Mouse (Mus musculus) myocyte (in vitro differentiated cells): Measurements from ENCODE around the gene Dner. TPM values are rescaled to one million over a fixed set of nuclear protein-coding genes. Genes with fewer than 3 reads are reported as not detected.

Source experiments
- H3K27me3 ChIP-seq: one replicate; pipeline ENCODE4 v1.6.1; 2011; ENCODE audit not compliant: control insufficient read depth, insufficient read depth, insufficient read length
- H3K36me3 ChIP-seq: one replicate; pipeline ENCODE4 v1.6.1; 2011; ENCODE audit not compliant: control insufficient read depth, insufficient read depth
- H3K4me2 ChIP-seq: one replicate; pipeline ENCODE4 v1.6.1; 2011; ENCODE audit warnings: low read depth, control low read depth
- H3K4me3 ChIP-seq: one replicate; pipeline ENCODE4 v1.5.1; 2011; ENCODE audit warnings: mild to moderate bottlenecking, control low read depth, moderate library complexity
- H3K79me2 ChIP-seq: one replicate; pipeline ENCODE4 v1.6.1; 2011; ENCODE audit not compliant: control insufficient read depth, insufficient read depth
- H3ac ChIP-seq: one replicate; pipeline ENCODE4 v1.6.1; 2011; ENCODE audit not compliant: control insufficient read depth, insufficient read length
- CEBPB ChIP-seq: IDR thresholded peaks from 2 replicates; pipeline ENCODE4 v1.6.1; 2011; ENCODE audit warnings: mild to moderate bottlenecking, moderate library complexity; ENCODE audit not compliant: poor library complexity, insufficient read depth, severe bottlenecking
- E2F4 ChIP-seq: IDR thresholded peaks from one replicate; pipeline ENCODE4 v1.6.1; 2011; ENCODE audit warnings: mild to moderate bottlenecking, control low read depth, moderate library complexity; ENCODE audit not compliant: insufficient read depth
- MAX ChIP-seq: IDR thresholded peaks from one replicate; pipeline ENCODE4 v1.6.1; 2011; ENCODE audit warnings: low read depth, mild to moderate bottlenecking, control low read depth
- MYOD1 ChIP-seq, 3 experiments: IDR thresholded peaks; one replicate each; pipeline ENCODE4 v1.6.1; 2011; ENCODE audit warnings: control low read depth in 2 of 3, low read depth in 2 of 3, mild to moderate bottlenecking in 2 of 3, moderate library complexity in 1 of 3; ENCODE audit not compliant: insufficient read length in 2 of 3, control insufficient read depth in 1 of 3
- MYOG ChIP-seq, 3 experiments: IDR thresholded peaks; one replicate each; pipeline ENCODE4 v1.6.1; 2011; ENCODE audit warnings: control low read depth in 2 of 3, low read depth in 2 of 3, mild to moderate bottlenecking in 2 of 3; ENCODE audit not compliant: insufficient read length in 2 of 3, control insufficient read depth in 1 of 3, insufficient read depth in 1 of 3
- POLR2A ChIP-seq: IDR thresholded peaks from one replicate; pipeline ENCODE4 v1.6.1; 2011; ENCODE audit warnings: low read depth, mild to moderate bottlenecking, control low read depth, moderate library complexity; ENCODE audit not compliant: insufficient read length
- POLR2AphosphoS2 ChIP-seq: IDR thresholded peaks from one replicate; pipeline ENCODE4 v1.6.1; 2011; ENCODE audit warnings: low read depth, control low read depth; ENCODE audit not compliant: insufficient read length
- REST ChIP-seq: IDR thresholded peaks from one replicate; pipeline ENCODE4 v1.6.1; 2011; ENCODE audit warnings: mild to moderate bottlenecking, control low read depth, moderate library complexity; ENCODE audit not compliant: insufficient read depth, insufficient read length
- SRF ChIP-seq: IDR thresholded peaks from one replicate; pipeline ENCODE4 v1.6.1; 2011; ENCODE audit warnings: low read depth; ENCODE audit not compliant: control insufficient read depth, insufficient read length
- TCF12 ChIP-seq: IDR thresholded peaks from one replicate; pipeline ENCODE4 v1.6.1; 2011; ENCODE audit warnings: mild to moderate bottlenecking, control low read depth; ENCODE audit not compliant: poor library complexity, insufficient read depth, severe bottlenecking
- TCF3 ChIP-seq: IDR thresholded peaks from one replicate; pipeline ENCODE4 v1.6.1; 2011; ENCODE audit warnings: low read depth, control low read depth; ENCODE audit not compliant: insufficient read length
- USF1 ChIP-seq: IDR thresholded peaks from one replicate; pipeline ENCODE4 v1.6.1; 2011; ENCODE audit warnings: low read depth, mild to moderate bottlenecking, control low read depth, moderate library complexity
- polyA plus RNA-seq: library from polyadenylated mRNA; unstranded; fragments of >200 nt; fragmentation: generic; extraction: Trizol; gene quantifications from one replicate; pipeline ENCODE4 v1.2.1, GENCODE M21; 2012; ENCODE audit warnings: missing spikeins

Gene Dner
- polyA plus RNA-seq, 1 experiment, result 0.05 TPM

DNA sequence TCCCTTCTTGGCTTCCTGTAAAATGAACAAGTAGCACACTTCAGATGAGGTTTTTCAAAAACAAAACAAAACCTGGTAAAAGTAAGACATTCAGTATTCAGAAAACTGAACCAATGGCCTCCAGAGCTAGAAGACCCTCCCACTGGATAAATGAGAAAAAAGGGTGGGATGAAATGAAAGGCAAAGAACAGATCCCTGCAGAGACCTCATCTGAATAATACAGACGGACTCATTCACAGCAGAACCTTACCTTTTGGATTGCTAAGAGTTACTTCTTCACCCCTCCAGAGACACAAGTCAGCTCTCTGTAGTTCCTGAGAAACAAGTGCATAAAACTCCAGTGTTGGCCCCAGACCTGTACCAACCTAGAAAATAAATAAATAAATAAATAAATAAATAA is 35.7 kb upstream of the Dner start:
- Histone ChIP-seq H3K79me2 (no peaks in the 10 kb centered on the region), H3ac (no peak overlapping the region), H3K4me3 (no peak overlapping the region), H3K27me3 (no peaks in the 10 kb centered on the region), H3K4me2 (no peak overlapping the region), H3K36me3 (peaks cover 54% of the 10 kb centered on the region)
- TF ChIP-seq TCF3, result no peak
- TF ChIP-seq USF1, result no peak
- TF ChIP-seq POLR2AphosphoS2, result no peak
- TF ChIP-seq REST, result no peak
- TF ChIP-seq CEBPB, result no peak
- TF ChIP-seq E2F4, result no peak
- TF ChIP-seq MYOD1 (IDR thresholded peaks at IDR 0.05; ENCODE audit: control insufficient read depth in 1 of 3, insufficient read length in 2 of 3, low read depth in 2 of 3), result no peak
- no peak for TF ChIP-seq TCF12
- TF ChIP-seq MAX, result no peak
- TF ChIP-seq POLR2A, result no peak
- TF ChIP-seq SRF, result no peak
- no peak for TF ChIP-seq MYOG (IDR thresholded peaks at IDR 0.05; ENCODE audit: control insufficient read depth in 1 of 3, insufficient read depth in 1 of 3, insufficient read length in 2 of 3, low read depth in 2 of 3)

DNA sequence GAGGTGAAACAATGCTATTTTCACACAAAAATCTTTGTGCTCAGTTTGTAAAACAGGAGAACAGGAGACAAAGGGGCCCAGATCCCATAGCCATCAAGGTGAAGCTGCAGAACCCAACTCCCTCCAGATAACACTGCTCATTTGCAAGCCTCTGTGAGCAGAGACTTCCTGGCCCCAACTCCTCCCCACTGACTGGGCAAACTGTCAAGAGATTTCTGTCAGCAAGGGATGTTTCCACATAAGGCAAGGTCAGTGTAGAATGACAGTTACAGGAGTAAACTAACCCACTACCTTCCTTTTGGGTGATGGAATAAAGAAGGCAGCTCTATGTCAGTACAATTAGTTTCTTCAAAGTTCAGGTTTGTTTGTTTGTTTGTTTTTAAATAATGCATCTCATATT is 26.8 kb upstream of the Dner start:
- Histone ChIP-seq H3K36me3 (peaks cover 52% of the 10 kb centered on the region), H3K4me3 (no peak overlapping the region), H3K79me2 (no peaks in the 10 kb centered on the region), H3ac (no peak overlapping the region), H3K27me3 (no peaks in the 10 kb centered on the region), H3K4me2 (no peak overlapping the region)
- TF ChIP-seq SRF (no peak), MYOD1 (IDR thresholded peaks at IDR 0.05; ENCODE audit: control insufficient read depth in 1 of 3, insufficient read length in 2 of 3, low read depth in 2 of 3) (no peak), POLR2A (no peak)

DNA sequence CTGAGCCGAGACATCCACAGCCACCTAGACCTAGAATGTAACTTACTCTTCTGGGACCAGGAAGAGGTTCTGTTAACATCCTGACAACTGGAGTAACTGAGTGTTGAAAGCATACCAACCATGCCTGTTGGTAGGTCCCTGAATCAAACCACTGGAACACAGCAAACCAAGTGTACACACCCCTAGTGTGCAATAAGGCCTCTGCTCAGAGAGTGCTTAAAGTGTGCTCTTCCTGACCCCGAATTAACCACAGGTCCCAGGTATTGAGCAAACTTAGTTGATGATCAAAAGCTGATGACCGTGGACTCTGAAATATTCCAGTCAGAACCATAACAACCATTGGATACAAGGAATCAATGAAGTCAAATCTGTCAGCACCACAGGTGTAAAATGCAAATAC is 26.4 kb upstream of the Dner start:
- TF ChIP-seq MAX (no peak), E2F4 (no peak)
- peaks cover 47% of the 10 kb centered on the region for H3K36me3 ChIP-seq

DNA sequence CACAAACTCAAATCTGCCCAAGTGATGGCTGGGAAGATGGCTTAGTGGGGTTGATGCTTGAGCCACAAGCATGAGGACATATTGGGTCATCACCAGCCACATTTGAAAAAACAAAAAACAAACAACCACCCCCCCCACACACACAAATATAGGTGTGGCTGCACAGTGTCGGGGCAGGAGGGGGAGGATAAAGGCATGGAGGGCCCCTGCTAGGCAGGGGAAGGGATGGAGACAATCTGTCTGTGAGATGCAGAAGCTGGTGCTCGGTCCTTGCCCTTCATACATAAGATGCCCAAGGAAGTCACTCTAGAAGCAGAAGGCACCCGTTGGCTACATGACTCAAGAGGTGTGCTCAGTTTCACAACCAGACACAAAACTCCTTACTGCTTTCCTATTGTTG is 25.9 kb upstream of the Dner start:
- no peaks in the 10 kb centered on the region for H3K27me3 ChIP-seq
- no peak for TF ChIP-seq MAX
- peak; percentile 23 for TF ChIP-seq POLR2AphosphoS2
- H3K36me3 ChIP-seq, result peaks cover 46% of the 10 kb centered on the region
- H3K4me2 ChIP-seq, result no peak overlapping the region
- no peak overlapping the region for H3K4me3 ChIP-seq
- H3ac ChIP-seq, result no peak overlapping the region
- no peaks in the 10 kb centered on the region for H3K79me2 ChIP-seq

More for the DNA sequence above, 26.4 kb upstream of the Dner start:
- Histone ChIP-seq H3K4me3 (no peak overlapping the region), H3K27me3 (no peaks in the 10 kb centered on the region), H3K4me2 (no peak overlapping the region), H3ac (no peak overlapping the region), H3K79me2 (no peaks in the 10 kb centered on the region)

DNA sequence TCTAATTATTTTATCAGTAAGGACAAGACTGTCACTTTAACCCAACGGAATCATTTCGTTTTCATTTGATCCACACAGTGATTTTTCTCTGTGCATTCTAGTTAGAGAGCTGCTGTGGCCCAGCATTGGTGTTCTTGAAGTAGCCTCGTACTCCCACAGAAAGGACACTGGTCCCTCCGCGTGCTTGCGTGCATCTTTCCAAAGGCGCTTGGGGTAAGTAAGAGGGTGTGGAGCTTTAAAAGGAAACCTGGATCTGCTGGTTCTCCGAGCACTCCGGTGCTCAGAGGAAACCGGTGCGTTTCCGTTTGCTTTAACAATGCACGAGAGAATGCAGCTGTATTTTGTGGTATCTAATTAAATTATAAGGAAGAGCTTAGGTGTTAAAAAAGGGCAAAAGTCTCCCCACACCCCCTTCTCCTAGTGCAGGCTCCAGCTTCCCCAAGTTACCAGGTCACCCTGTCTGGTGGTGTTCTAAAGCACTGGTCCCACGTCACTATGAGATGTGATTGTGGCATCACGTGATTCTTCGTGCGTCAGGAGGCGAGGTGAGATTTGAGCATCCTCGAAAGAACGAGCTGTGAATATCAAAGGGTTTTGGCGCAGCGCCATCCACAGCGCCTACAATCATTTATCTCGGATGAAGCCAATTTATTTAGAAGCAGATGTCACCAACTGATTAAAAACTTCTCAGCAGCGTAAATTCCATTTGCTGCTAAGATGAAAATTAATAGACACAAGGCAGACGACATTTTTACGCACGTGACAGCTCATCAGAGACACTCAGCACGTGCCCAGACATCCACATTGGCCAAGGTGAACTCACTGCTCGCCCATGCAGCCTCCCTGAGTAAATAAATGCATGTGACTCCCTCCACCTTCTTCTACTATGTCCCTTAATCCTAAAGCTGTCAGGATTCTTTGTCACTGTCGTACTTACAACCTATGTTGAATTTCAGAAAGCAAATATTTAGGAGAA is 14.1 kb upstream of the Dner start:
- H3K4me3 ChIP-seq, result no peak overlapping the region
- TF ChIP-seq CEBPB (no peak), POLR2AphosphoS2 (no peak), POLR2A (no peak), E2F4 (no peak), MYOD1 (IDR thresholded peaks at IDR 0.05; ENCODE audit: control insufficient read depth in 1 of 3, insufficient read length in 2 of 3, low read depth in 2 of 3) (no peak), MAX (no peak), TCF12 (no peak), TCF3 (no peak)
- H3K36me3 ChIP-seq, result no peaks in the 10 kb centered on the region
- H3ac ChIP-seq, result no peak overlapping the region
- H3K4me2 ChIP-seq, result no peak overlapping the region
- H3K79me2 ChIP-seq, result no peaks in the 10 kb centered on the region
- H3K27me3 ChIP-seq, result no peaks in the 10 kb centered on the region

DNA sequence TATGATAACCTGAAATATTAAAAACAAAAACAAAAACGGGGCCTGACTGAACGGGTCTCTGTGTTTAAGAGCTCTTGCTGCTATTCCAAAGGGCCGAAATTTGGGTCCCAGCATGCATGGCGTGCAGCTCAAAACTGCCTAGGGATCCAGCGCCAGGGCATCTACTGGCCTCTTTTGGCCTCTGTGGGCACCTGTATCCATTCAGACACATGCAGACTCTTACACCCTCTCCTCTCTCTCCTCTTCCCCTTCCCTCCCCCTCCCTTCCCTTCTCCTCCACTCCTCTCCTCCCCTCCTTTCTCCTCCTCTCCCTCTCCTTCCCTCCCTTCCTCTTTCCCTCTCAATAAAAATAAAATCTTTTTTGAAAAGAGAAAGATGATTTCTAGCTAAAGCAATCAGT is 13.4 kb upstream of the Dner start:
- H3K79me2 ChIP-seq, result no peaks in the 10 kb centered on the region
- H3K4me3 ChIP-seq, result no peak overlapping the region
- no peaks in the 10 kb centered on the region for H3K27me3 ChIP-seq
- H3ac ChIP-seq, result no peak overlapping the region
- no peak overlapping the region for H3K4me2 ChIP-seq
- no peaks in the 10 kb centered on the region for H3K36me3 ChIP-seq
- TF ChIP-seq MYOG (IDR thresholded peaks at IDR 0.05; ENCODE audit: control insufficient read depth in 1 of 3, insufficient read depth in 1 of 3, insufficient read length in 2 of 3, low read depth in 2 of 3), result no peak
- no peak for TF ChIP-seq E2F4
- no peak for TF ChIP-seq SRF
- no peak for TF ChIP-seq TCF3
- TF ChIP-seq USF1, result no peak
- TF ChIP-seq REST, result no peak
- TF ChIP-seq MAX, result no peak
- TF ChIP-seq CEBPB, result no peak
- no peak for TF ChIP-seq POLR2A
- TF ChIP-seq POLR2AphosphoS2, result no peak
- TF ChIP-seq MYOD1 (IDR thresholded peaks at IDR 0.05; ENCODE audit: control insufficient read depth in 1 of 3, insufficient read length in 2 of 3, low read depth in 2 of 3), result no peak
- no peak for TF ChIP-seq TCF12
